Mouse (Mus musculus) G1E (cell line): ENCODE results near the gene Nlrc5. TPM values are rescaled to one million over a fixed set of nuclear protein-coding genes. Genes with fewer than 3 reads are reported as not detected.

Source experiments
- ATAC-seq: 2 replicates; pipeline ENCODE4 v1.8.0; 2016; ENCODE audit warnings: mild to moderate bottlenecking; ENCODE audit not compliant: insufficient number of reproducible peaks, poor library complexity, low FRiP score, severe bottlenecking; ENCODE audit errors: extremely low read depth
- DNase-seq: peaks from one replicate; pipeline ENCODE4 v3.0.0; 2012; ENCODE audit warnings: low spot score
- H3K27me3 ChIP-seq: 2 replicates; pipeline ENCODE4 v1.6.1; 2012; ENCODE audit warnings: mild to moderate bottlenecking, low read length, inconsistent platforms; ENCODE audit not compliant: insufficient read depth
- H3K36me3 ChIP-seq: replicated peaks from 2 replicates; pipeline ENCODE3; 2012; ENCODE audit warnings: mild to moderate bottlenecking, inconsistent platforms
- H3K4me1 ChIP-seq: 2 replicates; pipeline ENCODE4 v1.6.1; 2012; ENCODE audit warnings: low read depth, low read length, inconsistent platforms, mixed read lengths; ENCODE audit not compliant: insufficient read depth
- H3K4me3 ChIP-seq: 2 replicates; pipeline ENCODE4 v1.5.1; 2012; ENCODE audit warnings: low read depth, mild to moderate bottlenecking, inconsistent platforms, low read length, moderate library complexity, mixed read lengths
- H3K9me3 ChIP-seq: replicated peaks from 2 replicates; pipeline ENCODE4 v1.6.1; 2012; ENCODE audit warnings: inconsistent platforms
- CTCF ChIP-seq: IDR thresholded peaks from 2 replicates; pipeline ENCODE4 v1.5.1; 2012; ENCODE audit warnings: low read depth, low read length, inconsistent platforms, mixed read lengths
- GATA1 ChIP-seq: IDR thresholded peaks from 2 replicates; pipeline ENCODE4 v1.6.1; 2012; ENCODE audit warnings: borderline replicate concordance, low read length, inconsistent platforms, mixed read lengths
- GATA2 ChIP-seq: IDR thresholded peaks from 2 replicates; pipeline ENCODE4 v1.6.1; 2012; ENCODE audit warnings: low read depth, low read length, inconsistent platforms, borderline replicate concordance
- POLR2AphosphoS5 ChIP-seq: IDR thresholded peaks from 2 replicates; pipeline ENCODE4 v1.6.1; 2012; ENCODE audit warnings: low read depth, low read length, inconsistent platforms; ENCODE audit not compliant: insufficient replicate concordance
- TAL1 ChIP-seq: conservative IDR thresholded peaks from 2 replicates; pipeline ENCODE4 v1.6.1; 2012; ENCODE audit warnings: low read depth, low read length, inconsistent platforms, mixed read lengths
- polyA plus RNA-seq: library from polyadenylated mRNA; stranded (reverse); fragments of >175 nt; gene quantifications from 2 replicates; pipeline ENCODE4 v1.2.3, GENCODE M21; 2012
- total RNA-seq, 2 experiments: library from RNA; stranded (forward) in 1 of 2; stranded (reverse) in 1 of 2; fragments of 200-1000 nt in 1 of 2; fragments of >200 nt in 1 of 2; fragmentation: Nextera tagmentation in 1 of 2; gene quantifications; 2 replicates each; pipeline ENCODE4 v1.2.3; 2014 to 2017

Nlrc5 gene
- total and polyA plus RNA-seq, 3 experiments = 0.02 to 1.2 TPM; not detected in 1

DNA sequence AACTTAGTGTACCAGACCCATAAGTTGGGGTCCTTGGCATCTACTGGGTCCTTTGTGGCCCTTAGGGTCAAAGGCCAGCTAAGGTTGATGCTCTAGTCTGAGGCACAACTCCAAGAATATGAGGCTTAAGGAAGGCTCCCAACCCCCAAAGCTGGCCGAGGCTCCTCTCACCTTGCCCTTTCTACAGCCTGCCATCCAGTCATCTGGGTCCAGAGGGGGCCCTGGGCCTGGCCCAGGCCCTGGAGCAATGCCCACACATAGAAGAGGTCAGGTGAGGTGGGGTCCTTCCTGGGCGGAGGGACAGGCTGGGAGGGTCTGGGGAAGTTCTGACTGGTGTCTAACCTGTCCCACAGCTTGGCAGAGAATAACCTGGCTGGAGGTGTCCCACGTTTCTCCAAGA, 88.3 kb downstream of the Nlrc5 start:
- no peak for DNase-seq
- Histone ChIP-seq H3K36me3 (no peaks in the 10 kb centered on the region), H3K4me1 (peaks cover 10% of the 10 kb centered on the region), H3K4me3 (no peak overlapping the region), H3K9me3 (no peaks in the 10 kb centered on the region), H3K27me3 (peaks cover 54% of the 10 kb centered on the region)
- no peak for TF ChIP-seq CTCF
- no peak for TF ChIP-seq POLR2AphosphoS5
- no peak for TF ChIP-seq TAL1
- no peak for TF ChIP-seq GATA2
- TF ChIP-seq GATA1 = no peak
- ATAC-seq = no peak

DNA sequence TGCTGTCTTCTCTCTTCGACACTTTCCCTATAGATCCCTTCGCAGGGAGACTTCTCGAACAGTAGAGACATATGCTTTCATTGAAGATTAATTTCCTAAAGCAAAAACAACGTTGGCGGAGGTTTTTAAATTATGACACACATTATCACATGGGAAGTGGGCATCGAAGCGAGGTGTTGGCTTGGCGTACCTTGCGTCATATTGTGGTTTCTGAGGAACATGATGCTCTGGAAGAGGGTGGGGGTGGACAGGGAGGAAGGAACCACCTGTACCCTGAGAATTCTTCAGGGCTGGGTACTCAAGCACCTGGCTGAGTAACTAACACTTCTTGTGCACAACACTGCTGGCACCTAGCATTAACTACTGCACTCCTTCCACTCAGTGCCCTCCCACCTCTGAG, 90.4 kb downstream of the Nlrc5 start:
- Histone ChIP-seq H3K9me3 (no peaks in the 10 kb centered on the region), H3K36me3 (no peaks in the 10 kb centered on the region), H3K4me1 (peaks cover 4% of the 10 kb centered on the region; the same call in 1 of the 2 replicates), H3K27me3 (peaks cover 53% of the 10 kb centered on the region), H3K4me3 (no peak overlapping the region)
- no peak for DNase-seq
- no peak for ATAC-seq
- TF ChIP-seq POLR2AphosphoS5 (no peak), CTCF (no peak), GATA2 (no peak), GATA1 (no peak), TAL1 (no peak)

DNA sequence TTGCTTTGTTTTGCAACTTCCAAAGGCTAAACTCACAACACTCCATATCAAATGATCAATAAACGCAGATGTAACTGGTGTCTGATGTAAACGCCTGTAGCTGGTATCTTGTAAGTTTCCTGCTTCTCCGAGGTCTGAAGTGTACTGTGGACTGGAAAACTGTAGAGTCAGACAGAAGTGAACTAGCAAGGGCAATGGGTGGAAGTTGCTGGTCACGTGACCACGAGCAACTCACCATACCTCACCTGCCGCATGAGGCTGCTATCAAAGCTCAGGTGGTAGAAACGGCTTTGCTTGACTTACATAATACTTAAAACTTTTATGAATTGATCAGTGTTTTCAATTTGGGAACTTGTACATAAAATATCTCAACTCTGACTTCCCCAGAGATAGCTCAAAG, 93.0 kb downstream of the Nlrc5 start:
- Histone ChIP-seq H3K4me1 (peaks cover 13% of the 10 kb centered on the region), H3K4me3 (no peak overlapping the region), H3K36me3 (no peaks in the 10 kb centered on the region), H3K27me3 (peaks cover 44% of the 10 kb centered on the region), H3K9me3 (no peaks in the 10 kb centered on the region)
- ATAC-seq = no peak
- TF ChIP-seq GATA2 = no peak
- TF ChIP-seq GATA1 = no peak
- TF ChIP-seq POLR2AphosphoS5 = no peak
- no peak for TF ChIP-seq TAL1
- no peak for TF ChIP-seq CTCF
- no peak for DNase-seq

DNA sequence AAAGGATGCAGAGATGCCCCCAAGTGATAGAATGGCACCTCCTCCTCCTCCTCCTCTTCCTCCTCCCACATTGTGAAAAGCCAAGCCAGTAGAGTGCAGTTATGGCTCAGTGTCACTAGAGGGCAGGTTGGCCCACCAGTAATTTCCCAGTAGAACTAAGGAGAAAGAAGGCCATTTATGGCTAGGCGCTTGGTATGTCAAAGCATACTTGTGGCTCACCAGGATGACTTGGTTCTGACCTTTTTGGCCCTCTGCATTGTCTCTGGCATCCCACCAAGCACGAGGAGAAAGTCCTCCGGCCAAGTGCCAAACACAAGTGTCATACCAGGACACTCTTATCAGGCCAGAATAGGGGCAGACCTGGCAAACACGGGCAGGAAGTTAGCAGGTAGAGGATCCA, 94.1 kb downstream of the Nlrc5 start:
- ATAC-seq (0 out of 2 replicates have a peak, but pooled peaks have one; percentile 40), DNase-seq (peak; percentile 32)
- no peaks in the 10 kb centered on the region for H3K36me3 ChIP-seq
- peak; percentile 55 for TF ChIP-seq CTCF
- TF ChIP-seq GATA2 = no peak
- peaks cover 39% of the 10 kb centered on the region for H3K27me3 ChIP-seq
- H3K4me1 ChIP-seq = peaks cover 13% of the 10 kb centered on the region
- H3K4me3 ChIP-seq = no peak overlapping the region
- peaks cover 6% of the 10 kb centered on the region for H3K9me3 ChIP-seq

DNA sequence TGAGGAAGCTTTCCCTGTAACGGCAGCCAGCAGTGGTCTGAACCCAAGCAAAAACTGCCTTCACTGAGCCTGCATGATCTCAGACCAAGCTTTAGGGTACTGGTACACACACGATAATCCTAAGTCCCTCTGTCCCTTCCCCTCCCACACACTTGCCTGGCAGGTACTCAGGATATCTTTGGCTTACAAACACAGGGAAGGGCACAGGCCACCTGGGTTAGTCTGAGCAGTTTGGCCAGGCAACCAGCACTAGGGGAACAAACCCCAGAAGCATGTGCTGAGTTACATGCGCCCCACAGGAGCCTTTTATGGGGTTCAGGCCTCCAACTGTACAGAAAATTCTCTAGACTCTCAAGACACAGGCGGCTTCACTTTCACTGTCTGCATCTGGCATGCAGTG, 95.7 kb downstream of the Nlrc5 start:
- Histone ChIP-seq H3K9me3 (peaks cover 6% of the 10 kb centered on the region), H3K36me3 (no peaks in the 10 kb centered on the region), H3K27me3 (peaks cover 37% of the 10 kb centered on the region), H3K4me1 (peaks cover 13% of the 10 kb centered on the region), H3K4me3 (no peak overlapping the region)
- ATAC-seq (no peak), DNase-seq (no peak)
- no peak for TF ChIP-seq TAL1
- TF ChIP-seq CTCF = no peak

DNA sequence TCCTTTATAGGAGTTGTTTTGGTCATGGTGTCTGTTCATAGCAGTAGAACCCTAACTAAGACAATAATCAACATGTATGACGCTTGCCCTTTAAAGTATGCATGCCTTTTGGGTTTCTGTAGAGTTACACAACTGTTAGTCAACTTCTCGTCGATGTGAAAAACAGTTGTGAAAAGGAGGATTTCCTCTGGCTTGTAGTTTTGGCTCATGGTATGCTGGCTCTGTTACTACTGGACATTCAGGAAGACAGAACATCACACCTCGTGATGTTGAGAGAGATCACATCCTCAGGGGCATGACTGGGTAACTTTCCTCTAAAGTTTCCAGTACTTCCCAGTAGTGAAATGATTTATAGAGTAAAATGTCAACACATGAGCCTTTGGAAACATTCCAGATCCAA, 96.5 kb downstream of the Nlrc5 start:
- DNase-seq = no peak
- H3K9me3 ChIP-seq = peaks cover 6% of the 10 kb centered on the region
- peaks cover 36% of the 10 kb centered on the region for H3K27me3 ChIP-seq
- TF ChIP-seq TAL1 (no peak), GATA2 (no peak), GATA1 (no peak), POLR2AphosphoS5 (no peak), CTCF (no peak)
- no peak overlapping the region for H3K4me3 ChIP-seq
- no peak for ATAC-seq
- H3K36me3 ChIP-seq = no peaks in the 10 kb centered on the region
- peaks cover 13% of the 10 kb centered on the region for H3K4me1 ChIP-seq

DNA sequence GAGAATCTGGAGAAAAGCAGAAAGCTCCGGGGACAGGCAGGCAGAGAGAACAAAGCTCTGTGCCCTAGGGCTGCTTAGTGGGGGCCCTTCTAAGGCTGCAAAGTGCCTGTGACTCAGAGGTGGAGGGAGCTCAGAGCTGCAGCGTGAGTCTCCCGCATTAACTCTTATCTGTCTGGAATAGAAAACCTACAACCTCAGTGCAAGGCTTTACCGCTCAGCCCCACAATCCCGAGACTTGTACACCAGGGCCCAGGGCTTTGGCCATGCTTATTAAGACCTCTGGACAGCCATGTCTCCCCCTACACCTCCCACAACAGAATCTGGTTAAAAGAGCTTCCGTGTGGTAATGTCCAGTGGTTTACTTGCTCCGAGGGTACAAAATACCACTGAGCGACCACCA, 97.8 kb downstream of the Nlrc5 start:
- ATAC-seq = no peak
- no peak for DNase-seq
- Histone ChIP-seq H3K9me3 (peaks cover 6% of the 10 kb centered on the region), H3K4me1 (peaks cover 13% of the 10 kb centered on the region), H3K4me3 (no peak overlapping the region), H3K27me3 (peaks cover 42% of the 10 kb centered on the region), H3K36me3 (no peaks in the 10 kb centered on the region)
- TF ChIP-seq GATA1 (no peak), CTCF (no peak), TAL1 (no peak), GATA2 (no peak), POLR2AphosphoS5 (no peak)
